Mouse (Mus musculus) pancreas, adult 10 weeks (tissue): ENCODE measurements around the gene Psme3. TPM values are rescaled to one million over a fixed set of nuclear protein-coding genes. Genes with fewer than 3 reads are reported as not detected.

Source experiments
- polyA plus RNA-seq: library from polyadenylated mRNA; stranded (reverse); fragments of 350-450 nt; fragmentation: Illumina TruSeq; extraction: RNeasy Lipid Tissue Mini Kit (QIAGEN cat#74804); gene quantifications from one replicate; pipeline ENCODE4 v1.2.3, GENCODE M21; 2015; ENCODE audit warnings: low read depth, low replicate concordance; ENCODE audit not compliant: insufficient read depth

Gene Psme3
- 15.3 TPM for polyA plus RNA-seq

DNA sequence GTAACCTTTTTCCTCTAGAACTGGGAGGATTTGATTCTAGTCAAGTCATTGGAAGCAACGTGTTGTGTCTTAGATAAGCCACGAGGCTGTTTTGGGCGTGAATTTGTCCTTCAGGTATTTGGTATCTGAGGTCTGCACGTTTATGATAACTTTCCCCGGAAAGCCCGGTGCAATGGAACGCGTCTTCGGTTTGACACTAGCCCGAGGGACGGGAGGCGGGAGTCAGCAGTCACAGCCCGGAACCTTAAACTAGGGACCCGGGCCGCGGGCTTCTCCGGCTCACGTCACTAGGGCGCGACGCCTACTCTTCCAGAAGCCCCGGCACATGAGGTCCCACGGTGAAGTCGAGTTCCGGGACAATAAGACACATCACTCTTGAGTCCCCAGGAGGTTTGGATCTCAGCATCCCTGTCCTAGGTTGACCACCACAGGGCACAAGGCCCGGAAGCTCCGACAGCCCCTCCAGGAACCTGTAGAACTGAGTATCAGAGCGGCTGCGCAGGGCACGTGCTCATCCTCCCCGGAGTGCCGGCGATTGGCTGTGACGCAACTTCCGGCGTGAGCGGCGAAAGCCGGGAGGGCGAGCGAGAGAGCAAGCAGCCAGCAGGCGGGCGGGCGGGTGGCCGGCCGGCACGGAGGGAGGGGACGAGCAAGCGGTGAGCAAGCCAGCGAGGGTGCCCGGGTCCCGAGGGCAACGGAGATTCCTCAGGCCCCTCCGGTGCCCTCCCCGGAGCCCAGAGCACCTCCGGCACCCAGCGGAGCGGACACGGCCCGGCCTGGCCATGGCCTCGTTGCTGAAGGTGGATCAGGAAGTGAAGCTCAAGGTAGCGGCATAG lies at the start of gene Psme3:
TSS of gene Psme3 (plus strand) at position 549 of the 836 bp plus-strand sequence.

DNA sequence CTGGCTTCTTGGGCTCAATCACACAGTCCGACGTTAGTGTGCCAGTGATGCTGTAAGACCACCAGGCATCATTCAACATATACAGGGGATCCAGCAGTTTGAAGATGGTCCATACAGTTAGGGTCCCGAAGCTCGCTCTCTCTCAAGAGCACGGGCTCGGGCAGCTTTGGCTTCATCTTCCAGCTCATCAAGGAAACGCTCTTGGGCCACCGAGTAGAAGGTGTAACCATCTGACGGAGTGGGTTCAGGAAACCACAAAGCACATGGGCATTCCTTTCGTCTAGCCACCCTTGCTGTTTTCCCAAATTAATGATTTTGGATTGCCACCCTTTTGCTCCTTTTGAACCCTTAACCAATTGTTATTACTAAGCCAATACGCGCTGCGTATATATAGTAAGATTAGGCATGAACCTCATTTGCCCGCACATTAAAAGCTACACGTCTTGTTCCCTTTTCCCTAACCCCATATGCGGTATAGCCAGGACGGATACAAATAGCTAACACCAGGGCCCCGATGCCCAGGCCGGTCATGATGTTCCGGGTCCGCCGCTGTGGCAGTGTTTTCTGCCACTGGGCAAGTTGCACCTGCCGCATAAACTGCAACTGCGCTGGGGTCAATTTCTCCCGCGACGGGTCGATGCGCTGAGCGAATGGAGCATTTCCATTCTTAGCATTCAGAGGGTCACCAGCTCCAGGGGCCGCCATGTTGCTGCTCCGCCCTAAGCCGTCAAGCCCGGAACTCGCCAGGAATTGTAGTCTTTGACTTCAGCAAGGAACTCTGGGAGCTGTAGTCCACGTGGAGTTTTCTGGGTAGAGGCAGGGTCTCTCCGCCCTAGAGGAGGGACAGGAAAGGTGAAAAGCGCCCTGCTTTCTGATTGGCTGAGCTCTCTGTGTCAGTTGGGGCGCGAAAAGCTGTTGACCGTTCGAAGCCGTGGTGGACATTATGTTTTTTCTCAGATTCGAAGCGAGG lies 37.5 kb upstream of the Psme3 start, which contains the start of the genes Cntd1 and Coa3:
TSS of gene Cntd1 (plus strand) at position 790 of the 970 bp plus-strand sequence.
TSS of gene Coa3 (minus strand) at position 892 of the 970 bp plus-strand sequence.

GRCm38 (mm10) chr11:101302004-101302798 lies 13.8 kb upstream of the Psme3 start, which contains the start of gene Becn1:
Gene Becn1, minus strand, starts transcription at chr11:101302286.

GRCm38 (mm10) chr11:101324763-101325162 lies 8.8 kb downstream of the Psme3 start, which contains the start of gene Aoc2:
Gene Aoc2, plus strand, starts transcription at chr11:101325063.

DNA sequence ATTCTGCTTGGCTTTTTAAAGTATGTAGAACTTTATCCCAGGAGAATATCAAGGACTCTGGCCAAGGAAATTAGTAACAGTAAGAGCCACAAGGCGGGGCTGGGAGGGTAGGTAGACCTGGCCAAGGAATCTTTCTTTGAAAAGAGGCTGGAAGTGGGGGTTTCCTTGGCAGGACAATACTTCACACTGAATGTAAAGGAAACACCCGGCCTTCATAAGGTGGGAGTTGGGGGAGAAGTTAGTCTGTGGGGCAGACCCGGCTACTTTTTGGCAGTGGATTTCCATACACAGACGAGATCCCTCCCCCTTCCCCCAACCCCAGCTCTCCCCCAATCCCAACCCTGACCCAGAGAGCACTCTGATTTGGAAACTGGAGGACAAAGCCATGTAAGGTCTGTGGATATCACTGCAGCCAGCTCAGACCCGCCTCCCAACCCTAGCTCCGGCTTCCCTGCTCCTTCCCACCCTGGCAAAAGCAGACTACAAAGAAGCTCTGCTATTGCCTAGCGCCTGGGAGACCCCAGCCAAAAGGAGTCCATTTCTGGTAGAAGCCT lies 14.4 kb downstream of the Psme3 start, which contains the start of gene Aoc3:
TSS of gene Aoc3 (plus strand) at position 235 of the 554 bp plus-strand sequence.

DNA sequence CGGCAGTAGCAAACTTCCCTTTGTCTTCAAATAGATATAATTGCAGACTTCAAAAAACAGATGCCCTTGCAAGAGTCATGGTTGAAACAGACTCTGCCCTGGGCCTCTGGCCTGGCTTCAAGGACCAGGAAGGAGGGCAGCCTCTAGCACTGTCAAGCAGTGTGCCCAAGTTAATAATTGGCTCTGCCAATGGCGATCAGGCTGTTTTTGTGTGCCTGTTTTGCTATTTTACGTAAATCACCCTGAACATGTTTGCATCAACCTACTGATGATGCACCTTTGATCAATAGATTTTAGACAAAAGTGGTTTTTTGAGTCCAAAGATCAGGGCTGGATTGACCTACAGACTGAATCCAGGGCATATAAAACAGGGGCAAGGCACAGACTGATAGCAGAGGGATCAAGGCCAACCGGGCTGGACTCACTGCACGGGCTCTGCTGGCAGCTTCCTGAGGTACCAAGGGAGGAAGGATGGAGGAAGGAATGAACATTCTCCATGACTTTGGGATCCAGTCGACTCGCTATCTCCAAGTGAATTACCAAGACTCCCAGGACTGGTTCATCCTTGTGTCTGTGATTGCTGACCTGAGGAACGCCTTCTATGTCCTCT lies 51.4 kb downstream of the Psme3 start, which contains the start of gene G6pc:
TSS of gene G6pc (plus strand) at position 236 of the 610 bp plus-strand sequence.

Other genes with a start within 250 kb of the Psme3 start
- 5.2 TPM for gene Naglu, start 246.2 kb upstream of the Psme3 start, polyA plus RNA-seq
- gene Hsd17b1, start 237.8 kb upstream of the Psme3 start, polyA plus RNA-seq = not detected
- 12.0 TPM for gene Coasy, start 233.6 kb upstream of the Psme3 start, polyA plus RNA-seq
- gene Mlx, start 228.9 kb upstream of the Psme3 start, polyA plus RNA-seq = 13.6 TPM
- 0.89 TPM for gene Psmc3ip, start 220.8 kb upstream of the Psme3 start, polyA plus RNA-seq
- gene Retreg3, start 196.3 kb upstream of the Psme3 start, polyA plus RNA-seq = 11.9 TPM
- gene Tubg1, start 196.3 kb upstream of the Psme3 start, polyA plus RNA-seq = 7.6 TPM
- 1.7 TPM for gene Tubg2, start 160.3 kb upstream of the Psme3 start, polyA plus RNA-seq
- gene Cntnap1, start 145.7 kb upstream of the Psme3 start, polyA plus RNA-seq = 1.2 TPM
- 4.4 TPM for gene Plekhh3, start 144.9 kb upstream of the Psme3 start, polyA plus RNA-seq
- gene Ccr10, start 140.8 kb upstream of the Psme3 start, polyA plus RNA-seq = not detected
- gene Ezh1, start 89.8 kb upstream of the Psme3 start, polyA plus RNA-seq = 9.6 TPM
- 30.5 TPM for gene Ramp2, start 70.2 kb upstream of the Psme3 start, polyA plus RNA-seq
- 32.2 TPM for gene Vps25, start 62.5 kb upstream of the Psme3 start, polyA plus RNA-seq
- gene Wnk4, start 55.6 kb upstream of the Psme3 start, polyA plus RNA-seq = 4.7 TPM
- gene Cntd1, start 37.2 kb upstream of the Psme3 start, polyA plus RNA-seq = not detected
- gene Coa3, start 37.1 kb upstream of the Psme3 start, polyA plus RNA-seq = 56.2 TPM
- 20.4 TPM for gene Becn1, start 13.9 kb upstream of the Psme3 start, polyA plus RNA-seq
- gene Aoc2, start 8.8 kb downstream of the Psme3 start, polyA plus RNA-seq = 4.8 TPM
- gene Aoc3, start 14.4 kb downstream of the Psme3 start, polyA plus RNA-seq = 8.3 TPM
- not detected for gene G6pc, start 51.3 kb downstream of the Psme3 start, polyA plus RNA-seq
- 7.0 TPM for gene Aarsd1, start 101.4 kb downstream of the Psme3 start, polyA plus RNA-seq
- 3.0 TPM for gene Gm27029, start 108.6 kb downstream of the Psme3 start, polyA plus RNA-seq
- 8.9 TPM for gene Rundc1, start 108.9 kb downstream of the Psme3 start, polyA plus RNA-seq
- not detected for gene Ptges3l, start 109.1 kb downstream of the Psme3 start, polyA plus RNA-seq
- gene Rpl27, start 126.1 kb downstream of the Psme3 start, polyA plus RNA-seq = 186 TPM
- gene Ifi35, start 132.2 kb downstream of the Psme3 start, polyA plus RNA-seq = 19.5 TPM
- 3.9 TPM for gene Rnd2, start 148.8 kb downstream of the Psme3 start, polyA plus RNA-seq
- gene Vat1, start 150.0 kb downstream of the Psme3 start, polyA plus RNA-seq = 30.4 TPM
- 0.92 TPM for gene Brca1, start 235.7 kb downstream of the Psme3 start, polyA plus RNA-seq
- 46.2 TPM for gene Nbr1, start 235.9 kb downstream of the Psme3 start, polyA plus RNA-seq